Comparison of ENCODE assay signal across 24 mouse cellular contexts in genomic region chr3:154651192-154651821, GRCm38 (mm10). TPM values are rescaled to one million over a fixed set of nuclear protein-coding genes. Genes with fewer than 3 reads are reported as not detected.
A peak's percentile ranks its signal among the peaks of the same experiment; 100 is the strongest.
DNase-seq lines count a peak whose midpoint lies in the region; TF ChIP-seq lines count a peak whose summit lies in the region.
"Had no signal": no experiment of that assay in that cellular context is flagged by ENCODE, and none has a peak within 500 bp of the region (broad histone marks: within the 10 kb centered on the region; RNA-seq: fewer than 3 reads in every experiment).

No protein-coding gene starts in this region.

- DNase-seq in left cerebral cortex, adult 2 months (ENCODE audit: extremely low spot score in 1 of 2, low spot score in 2 of 2): peak in 1 of 2 experiments; percentile 45
- DNase-seq in left cerebral cortex, postnatal 10 days (ENCODE audit: extremely low spot score in 1 of 2, low spot score in 2 of 2): no peak
- DNase-seq in brain, adult 2 months (ENCODE audit: low read depth, low spot score): peak; percentile 84
- DNase-seq in left cerebral cortex, postnatal 25 days (ENCODE audit: low spot score in 2 of 2): peak; percentile 55 to 91
- peak; percentile 58 to 70 for DNase-seq in right cerebral cortex, postnatal 36 days (ENCODE audit: low spot score in 2 of 2)
- DNase-seq in thymus, postnatal 25 days: no peak
- no peak for DNase-seq in thymus, postnatal 10 days (ENCODE audit: low spot score in 2 of 2)
- DNase-seq: adrenal gland, postnatal 36 days; cerebellum, adult 11 months; cerebellum, adult 9-11 months; gastrocnemius, postnatal 36 days; heart, postnatal 36 days; kidney, adult 18-20 months; lung, adult 2 months had no signal

- H3K27ac ChIP-seq in left cerebral cortex, adult 2 months: peak overlapping the region; percentile 73
- H3K27ac ChIP-seq: embryonic facial prominence, embryonic 15.5 days; forebrain, embryonic 15.5 days; heart, embryonic 15.5 days; hindbrain, embryonic 13.5 days; limb, embryonic 12.5 days; liver, embryonic 12.5 days; macrophage; midbrain, embryonic 15.5 days; neural tube, embryonic 12.5 days had no signal

- no peak overlapping the region for H3K4me3 ChIP-seq in left cerebral cortex, adult 2 months
- H3K4me3 ChIP-seq: embryonic facial prominence, embryonic 15.5 days; forebrain, embryonic 15.5 days; heart, embryonic 15.5 days; hindbrain, embryonic 13.5 days; limb, embryonic 12.5 days; liver, embryonic 12.5 days; midbrain, embryonic 15.5 days; neural tube, embryonic 12.5 days had no signal

- no peak for TF ChIP-seq CTCF in left cerebral cortex, adult 2 months (IDR thresholded peaks at IDR 0.05)

- intact Hi-C loops in left cerebral cortex, adult 2 months (cut with DNase I): loop anchor here (1.0 to 5.0 kb wide), 3 partner anchors 47 to 1911 kb away; partner anchors contain the start of gene Negr1
- intact Hi-C loops in left cerebral cortex, postnatal 10 days (cut with DNase I): loop anchor here (5.0 to 10.0 kb wide), 4 partner anchors 166 to 1911 kb away; partner anchors contain the start of genes Fpgt, Lrriq3 and Negr1
- intact Hi-C loops in left cerebral cortex, postnatal 25 days (cut with DNase I): loop anchor here (1.0 to 10.0 kb wide), 4 partner anchors 46 to 1909 kb away; no protein-coding TSS in a partner anchor

RNA-seq across cellular contexts. Expression of gene Erich3, which starts 12.4 kb away (rescaled TPM):
- total RNA-seq in left cerebral cortex, adult 2 months (2021): 10 to 100 TPM in 1 of 2 experiments, 1 to 10 TPM in 1; 9.0 to 11.6 TPM
- 1 to 10 TPM; 6.1 to 7.2 TPM for total RNA-seq in left cerebral cortex, postnatal 10 days (2021)
- 10 to 100 TPM in 1 of 2 experiments, 1 to 10 TPM in 1; 8.4 to 10.3 TPM for total RNA-seq in left cerebral cortex, postnatal 25 days (2021)
- total RNA-seq: common myeloid progenitor, adult 5-6 weeks; gastrocnemius, postnatal 36 days had no signal

RNA-seq across cellular contexts. Expression of gene Tyw3, which starts 54.4 kb away (rescaled TPM):
- total RNA-seq in left cerebral cortex, adult 2 months (2021): 10 to 100 TPM; 13.0 to 16.9 TPM
- 10 to 100 TPM; 11.2 to 12.6 TPM for total RNA-seq in left cerebral cortex, postnatal 10 days (2021)
- 10 to 100 TPM; 12.0 to 14.9 TPM for total RNA-seq in left cerebral cortex, postnatal 25 days (2021)

RNA-seq across cellular contexts. Expression of gene Cryz, which starts 54.8 kb away (rescaled TPM):
- total RNA-seq in left cerebral cortex, adult 2 months (2021): 10 to 100 TPM; 15.5 to 21.8 TPM
- total RNA-seq in left cerebral cortex, postnatal 10 days (2021): 10 to 100 TPM; 16.4 to 18.2 TPM
- 10 to 100 TPM; 19.2 TPM for total RNA-seq in left cerebral cortex, postnatal 25 days (2021)

Comparison
In these comparisons a context has a peak if more than half of its experiments do, and no peak if none do; other contexts are left out.
1. DNase-seq: peak in brain, adult 2 months (single experiment), left cerebral cortex, postnatal 25 days (2 of 2) and right cerebral cortex, postnatal 36 days (2 of 2); none in left cerebral cortex, postnatal 10 days (0 of 2), thymus, postnatal 25 days (single experiment) and thymus, postnatal 10 days (0 of 2).